Mouse (Mus musculus): Measurements from ENCODE around the gene Gna14. TPM values are rescaled to one million over a fixed set of nuclear protein-coding genes. Genes with fewer than 3 reads are reported as not detected.

The Gna14 gene
- total and polyA plus RNA-seq, 3 experiments = 0.26 to 0.89 (median 0.45) TPM

DNA sequence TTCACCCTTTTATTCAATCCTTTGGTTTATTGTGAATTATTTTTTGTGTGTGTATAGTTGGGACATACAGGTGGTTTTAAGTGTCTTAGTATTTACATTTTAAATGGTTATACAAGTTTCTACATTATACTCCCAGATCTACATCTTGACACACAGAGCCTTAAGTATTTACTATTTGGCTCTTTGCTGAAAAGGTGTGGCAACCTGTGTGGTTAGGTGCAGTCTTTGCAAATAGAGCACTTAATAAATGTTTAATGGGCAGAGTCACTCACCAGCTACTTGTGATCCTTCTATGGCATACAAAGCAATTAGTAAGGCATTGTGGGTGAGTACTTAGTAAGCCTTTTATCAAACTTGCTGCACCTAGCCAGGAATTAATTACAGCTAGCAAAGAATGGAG, 24.3 kb upstream of the Gna14 start:
- intact Hi-C loops (cut with DNase I) = no loop called here
- TF ChIP-seq CTCF (IDR thresholded peaks at IDR 0.05) = no peak
- TF ChIP-seq EP300 (IDR thresholded peaks at IDR 0.05; ENCODE audit: insufficient read depth, low read depth, low read length) = no peak
- no peak for TF ChIP-seq POLR2A (IDR thresholded peaks at IDR 0.05; ENCODE audit: insufficient read depth, low read depth, low read length)

DNA sequence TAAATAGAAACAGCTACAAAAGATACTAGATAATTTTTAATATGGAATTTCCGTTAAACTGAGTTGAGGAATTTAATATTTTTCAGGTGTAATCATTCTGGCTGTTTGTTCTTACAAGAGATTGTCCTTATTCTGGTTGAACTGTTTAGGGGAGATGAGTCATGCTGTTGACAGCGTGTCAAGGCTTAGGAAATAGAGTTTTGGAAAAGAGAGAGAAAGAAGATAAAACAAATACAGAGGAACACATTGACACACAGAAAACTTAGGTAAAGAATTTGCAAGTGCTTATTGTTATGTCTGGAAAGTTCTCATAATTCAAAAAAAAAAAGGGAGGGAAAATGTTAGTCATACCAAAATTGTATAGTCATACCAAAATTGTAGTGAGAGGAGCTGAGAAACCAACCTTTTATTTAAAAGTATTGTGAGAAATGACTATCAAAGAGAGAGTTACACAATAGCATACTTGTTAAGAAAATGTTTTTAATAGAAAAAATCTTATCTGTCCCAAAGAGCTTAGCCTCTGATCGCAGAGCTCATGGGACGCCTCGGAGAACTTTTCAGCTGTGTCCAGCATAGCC, 17.4 kb upstream of the Gna14 start:
- H3K27ac ChIP-seq = no peak overlapping the region
- no peak overlapping the region for H3K9ac ChIP-seq (ENCODE audit: low read depth, low read length)
- DNase-seq = no peak
- WGBS = 69% methylated on average over 5 of the region's 5 CpGs
- no peaks in the 10 kb centered on the region for H3K4me1 ChIP-seq (ENCODE audit: control insufficient read depth, insufficient read depth, low read length)
- H3K27me3 ChIP-seq (ENCODE audit: control insufficient read depth, insufficient read depth, low read length) = no peaks in the 10 kb centered on the region
- no peak overlapping the region for H3K4me3 ChIP-seq
- TF ChIP-seq POLR2A (IDR thresholded peaks at IDR 0.05; ENCODE audit: insufficient read depth, low read depth, low read length) (no peak), EP300 (IDR thresholded peaks at IDR 0.05; ENCODE audit: insufficient read depth, low read depth, low read length) (no peak), CTCF (IDR thresholded peaks at IDR 0.05) (no peak)
- no peaks in the 10 kb centered on the region for H3K36me3 ChIP-seq (ENCODE audit: control insufficient read depth, insufficient read depth, low read length)
- no peaks in the 10 kb centered on the region for H3K79me2 ChIP-seq (replicated peaks; ENCODE audit: control insufficient read depth, insufficient read depth, low read length)
- intact Hi-C loops (cut with DNase I) = no loop called here

More for the DNA sequence above, 24.3 kb upstream of the Gna14 start:
- Histone ChIP-seq H3K36me3 (ENCODE audit: control insufficient read depth, insufficient read depth, low read length) (no peaks in the 10 kb centered on the region), H3K4me3 (no peak overlapping the region), H3K4me1 (ENCODE audit: control insufficient read depth, insufficient read depth, low read length) (no peaks in the 10 kb centered on the region), H3K27me3 (ENCODE audit: control insufficient read depth, insufficient read depth, low read length) (no peaks in the 10 kb centered on the region), H3K9ac (ENCODE audit: low read depth, low read length) (no peak overlapping the region), H3K79me2 (replicated peaks; ENCODE audit: control insufficient read depth, insufficient read depth, low read length) (no peaks in the 10 kb centered on the region), H3K27ac (no peak overlapping the region)
- no peak for DNase-seq

DNA sequence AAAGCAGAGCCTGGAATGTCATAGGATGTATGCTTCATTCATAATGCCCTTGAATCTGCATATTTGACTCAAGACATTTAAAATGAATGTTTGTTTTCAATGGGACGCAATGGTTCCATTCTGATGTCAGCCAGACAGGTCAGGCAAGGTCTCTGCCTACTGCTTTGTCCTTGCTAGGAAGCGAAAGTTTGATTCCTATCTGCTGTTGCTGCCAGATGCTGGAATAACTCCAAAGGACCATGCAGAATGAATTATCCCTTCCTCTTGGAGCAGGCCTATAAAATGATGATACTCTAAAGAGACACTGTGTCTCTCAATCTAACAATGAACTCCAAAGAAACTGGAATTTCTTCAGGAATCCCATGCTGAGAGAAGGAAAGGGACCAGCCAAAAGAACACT, 10.0 kb upstream of the Gna14 start:
- TF ChIP-seq EP300 (IDR thresholded peaks at IDR 0.05; ENCODE audit: insufficient read depth, low read depth, low read length) (no peak), POLR2A (IDR thresholded peaks at IDR 0.05; ENCODE audit: insufficient read depth, low read depth, low read length) (no peak), CTCF (IDR thresholded peaks at IDR 0.05) (no peak)
- Histone ChIP-seq H3K4me3 (no peak overlapping the region), H3K36me3 (ENCODE audit: control insufficient read depth, insufficient read depth, low read length) (no peaks in the 10 kb centered on the region), H3K79me2 (replicated peaks; ENCODE audit: control insufficient read depth, insufficient read depth, low read length) (no peaks in the 10 kb centered on the region), H3K27me3 (ENCODE audit: control insufficient read depth, insufficient read depth, low read length) (no peaks in the 10 kb centered on the region), H3K4me1 (ENCODE audit: control insufficient read depth, insufficient read depth, low read length) (no peaks in the 10 kb centered on the region), H3K27ac (no peak overlapping the region), H3K9ac (ENCODE audit: low read depth, low read length) (no peak overlapping the region)
- 59% methylated on average over 2 of the region's 2 CpGs for WGBS
- no peak for DNase-seq
- intact Hi-C loops (cut with DNase I) = no loop called here

- TF ChIP-seq POLR2A (IDR thresholded peaks at IDR 0.05; ENCODE audit: insufficient read depth, low read depth, low read length) (no peak), CTCF (IDR thresholded peaks at IDR 0.05) (no peak), EP300 (IDR thresholded peaks at IDR 0.05; ENCODE audit: insufficient read depth, low read depth, low read length) (no peak)
- intact Hi-C loops (cut with DNase I) = loop anchor here (10.0 kb wide), 1 partner anchor 77 kb away; no protein-coding TSS in a partner anchor
- Histone ChIP-seq H3K4me3 (no peak overlapping the region), H3K79me2 (replicated peaks; ENCODE audit: control insufficient read depth, insufficient read depth, low read length) (no peaks in the 10 kb centered on the region), H3K4me1 (ENCODE audit: control insufficient read depth, insufficient read depth, low read length) (0 out of 2 replicates have a peak, but pooled peaks cover 2% of the 10 kb centered on the region), H3K36me3 (ENCODE audit: control insufficient read depth, insufficient read depth, low read length) (no peaks in the 10 kb centered on the region), H3K9ac (ENCODE audit: low read depth, low read length) (no peak overlapping the region), H3K27me3 (ENCODE audit: control insufficient read depth, insufficient read depth, low read length) (no peaks in the 10 kb centered on the region; the same call in 1 of the 2 replicates), H3K27ac (no peak overlapping the region)
- WGBS = 88% methylated on average over 8 of the region's 8 CpGs
- no peak for DNase-seq
Measured at GRCm38 (mm10) chr19:16431368-16431767, 4.2 kb upstream of the Gna14 start.

DNA sequence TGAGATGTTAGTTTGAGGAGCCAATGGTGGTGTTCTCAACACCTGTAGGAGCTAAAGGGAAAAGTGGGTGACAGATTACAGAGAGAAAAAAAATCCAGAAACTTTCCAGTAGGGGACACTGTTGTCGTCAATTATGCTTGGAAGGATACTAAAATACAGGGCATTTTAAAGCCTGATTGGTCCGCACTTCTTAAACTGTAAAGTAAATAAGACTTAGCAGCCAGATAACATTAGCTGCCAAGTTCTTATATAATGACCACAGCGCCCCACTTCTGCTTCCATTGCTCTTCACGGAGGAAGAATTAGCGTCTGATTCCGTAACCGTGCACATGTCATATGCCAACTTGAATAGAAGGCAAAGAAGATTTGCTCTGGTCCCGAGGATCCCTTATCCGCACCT, 683 bp upstream of the Gna14 start:
- no peak overlapping the region for H3K27ac ChIP-seq
- intact Hi-C loops (cut with DNase I) = loop anchor here (1.0 to 10.0 kb wide), 2 partner anchors 80 to 164 kb away; no protein-coding TSS in a partner anchor
- 15% methylated on average over 9 of the region's 9 CpGs for WGBS
- peak; percentile 64 for TF ChIP-seq CTCF (IDR thresholded peaks at IDR 0.05)
- TF ChIP-seq EP300 (IDR thresholded peaks at IDR 0.05; ENCODE audit: insufficient read depth, low read depth, low read length) = no peak
- 0 out of 2 replicates have a peak, but pooled peaks cover 2% of the 10 kb centered on the region for H3K4me1 ChIP-seq (ENCODE audit: control insufficient read depth, insufficient read depth, low read length)
- H3K36me3 ChIP-seq (ENCODE audit: control insufficient read depth, insufficient read depth, low read length) = no peaks in the 10 kb centered on the region
- H3K79me2 ChIP-seq (replicated peaks; ENCODE audit: control insufficient read depth, insufficient read depth, low read length) = no peaks in the 10 kb centered on the region
- DNase-seq = no peak
- peaks cover 2% of the 10 kb centered on the region; the same call in 1 of the 2 replicates for H3K27me3 ChIP-seq (ENCODE audit: control insufficient read depth, insufficient read depth, low read length)
- H3K4me3 ChIP-seq = peak overlapping the region; percentile 43
- no peak overlapping the region for H3K9ac ChIP-seq (ENCODE audit: low read depth, low read length)

DNA sequence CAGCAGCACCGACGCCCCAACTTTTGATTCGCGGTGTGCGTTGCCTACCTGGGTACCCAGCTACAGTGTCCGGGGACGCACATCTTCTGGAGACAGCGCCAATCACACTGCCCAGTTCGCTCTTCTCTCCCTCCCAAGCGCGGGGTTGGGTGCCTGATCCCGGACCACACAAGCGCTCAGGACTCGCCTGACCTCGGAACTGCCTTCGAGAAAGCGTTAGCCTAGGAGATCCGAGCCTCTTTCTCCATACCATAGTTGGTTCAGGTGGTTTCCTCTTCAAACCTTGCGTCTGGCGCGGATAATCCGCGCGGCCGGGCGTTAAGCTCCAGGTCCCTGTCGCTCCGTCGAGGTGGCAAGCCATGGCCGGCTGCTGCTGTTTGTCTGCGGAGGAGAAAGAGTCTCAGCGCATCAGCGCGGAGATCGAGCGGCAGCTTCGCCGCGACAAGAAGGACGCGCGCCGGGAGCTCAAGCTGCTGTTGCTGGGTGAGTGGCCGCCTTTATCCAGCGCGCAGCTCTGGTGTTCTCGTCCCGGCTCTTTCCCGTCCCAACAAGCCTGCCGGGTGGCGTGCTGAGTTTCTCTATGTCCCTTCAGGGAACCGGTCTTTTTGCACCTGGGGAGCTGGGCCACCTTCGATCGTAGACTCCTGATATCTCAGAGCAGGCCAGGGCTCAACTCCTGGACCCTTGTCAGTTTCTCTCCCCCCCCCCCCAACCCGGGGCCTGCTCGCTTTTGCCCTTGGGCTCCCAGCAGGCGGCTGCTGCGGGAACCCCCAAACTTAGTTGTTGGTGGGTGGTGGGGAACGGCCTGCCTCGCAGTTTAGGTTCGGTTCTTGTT, 990 bp downstream of the Gna14 start:
- no peak overlapping the region for H3K27ac ChIP-seq
- no peak for TF ChIP-seq POLR2A (IDR thresholded peaks at IDR 0.05; ENCODE audit: insufficient read depth, low read depth, low read length)
- no peak for TF ChIP-seq CTCF (IDR thresholded peaks at IDR 0.05)
- no peak for TF ChIP-seq EP300 (IDR thresholded peaks at IDR 0.05; ENCODE audit: insufficient read depth, low read depth, low read length)
- 0 out of 2 replicates have a peak, but pooled peaks cover 2% of the 10 kb centered on the region for H3K27me3 ChIP-seq (ENCODE audit: control insufficient read depth, insufficient read depth, low read length)
- intact Hi-C loops (cut with DNase I) = loop anchor here (10.0 kb wide), 1 partner anchor 82 kb away; no protein-coding TSS in a partner anchor
- 0 out of 2 replicates have a peak, but pooled peaks cover 2% of the 10 kb centered on the region for H3K4me1 ChIP-seq (ENCODE audit: control insufficient read depth, insufficient read depth, low read length)
- 15% methylated on average over 61 of the region's 61 CpGs for WGBS
- H3K4me3 ChIP-seq = peak overlapping the region; percentile 43
- no peaks in the 10 kb centered on the region for H3K79me2 ChIP-seq (replicated peaks; ENCODE audit: control insufficient read depth, insufficient read depth, low read length)
- 0 out of 2 replicates have a peak overlapping the region, but pooled peaks have one; percentile 26 for H3K9ac ChIP-seq (ENCODE audit: low read depth, low read length)
- peak; percentile 13 to 33 for DNase-seq
- no peaks in the 10 kb centered on the region for H3K36me3 ChIP-seq (ENCODE audit: control insufficient read depth, insufficient read depth, low read length)

Data from heart, adult 2 months (tissue).